Mouse (Mus musculus) brain, embryonic 14.5 days (tissue): ENCODE measurements at regions not wholly inside any gene's neighbourhood (a gene's known extent, or its start where the extent isn't known, plus 50 kb on each side); places are given as distances from the start of the nearest gene placed in this dataset.

Source experiments
- CTCF ChIP-seq: fragments of 200-500 bp; IDR thresholded peaks from 2 replicates; pipeline ENCODE4 v1.5.1; 2012; ENCODE audit warnings: inconsistent platforms, mild to moderate bottlenecking, moderate library complexity, borderline replicate concordance; ENCODE audit not compliant: insufficient read depth, insufficient read length; ENCODE audit errors: extremely low read depth
- POLR2A ChIP-seq: fragments of 200-500 bp; IDR thresholded peaks from 2 replicates; pipeline ENCODE4 v1.6.1; 2012; ENCODE audit warnings: mild to moderate bottlenecking, inconsistent platforms, borderline replicate concordance; ENCODE audit not compliant: poor library complexity, insufficient read depth, insufficient read length, severe bottlenecking; ENCODE audit errors: extremely low read depth

- no peak for TF ChIP-seq POLR2A
- TF ChIP-seq CTCF = no peak
Observed at GRCm38 (mm10) chr2:95891566-95891965, 426.4 kb upstream of the Lrrc4c start.
